Mouse (Mus musculus) lung, adult 2 months (tissue): Measurements from ENCODE around the gene Sugt1.

ENCODE experiments used
- CTCF ChIP-seq: fragments of 200-500 bp; IDR thresholded peaks from 2 replicates; pipeline ENCODE4 v1.5.1; 2011; ENCODE audit warnings: mild to moderate bottlenecking, low read length, control low read depth; ENCODE audit not compliant: insufficient read depth
- POLR2A ChIP-seq: fragments of 200-500 bp; IDR thresholded peaks from 2 replicates; pipeline ENCODE4 v1.6.1; 2011; ENCODE audit warnings: low read depth, mild to moderate bottlenecking, control low read depth, low read length, borderline replicate concordance; ENCODE audit errors: extremely low read depth

- TF ChIP-seq CTCF (no peak), POLR2A (no peak)
Observed at GRCm38 (mm10) chr14:79594069-79594468, 6.6 kb downstream of the Sugt1 start.
